Mouse (Mus musculus) c-Kit-negative CD71-positive TER-119-positive erythroid progenitor cells, embryonic 14.5 days (primary cell): ENCODE data around the gene Ostn.
"Not testable (repeated sequence)": the region's sequence is repeated elsewhere in the genome, so short reads cannot be mapped to it uniquely, and the experiment has no call there.

Source experiments
- DNase-seq: peaks from one replicate; pipeline ENCODE4 v3.0.0-alpha.2; 2013; ENCODE audit warnings: low read depth, low spot score

The Ostn gene

GRCm38 (mm10) chr16:27307189-27307588 lies at the start of gene Ostn:
Gene Ostn, plus strand, starts transcription at chr16:27307489.
- DNase-seq, result not testable (repeated sequence)

GRCm38 (mm10) chr16:27268748-27269147 lies 38.5 kb upstream of the Ostn start:
- DNase-seq, result no peak

GRCm38 (mm10) chr16:27287410-27287809 lies 19.9 kb upstream of the Ostn start:
- DNase-seq, result no peak

GRCm38 (mm10) chr16:27296508-27296907 lies 10.8 kb upstream of the Ostn start:
- no peak for DNase-seq

GRCm38 (mm10) chr16:27296929-27297328 lies 10.4 kb upstream of the Ostn start:
- no peak for DNase-seq

GRCm38 (mm10) chr16:27319099-27319498 lies 11.8 kb downstream of the Ostn start:
- DNase-seq, result no peak

GRCm38 (mm10) chr16:27322047-27322446 lies 14.8 kb downstream of the Ostn start:
- DNase-seq, result no peak

GRCm38 (mm10) chr16:27326463-27326862 lies 19.2 kb downstream of the Ostn start:
- DNase-seq, result no peak

- DNase-seq, result no peak
Observed at GRCm38 (mm10) chr16:27347521-27347920, 40.2 kb downstream of the Ostn start.

- DNase-seq, result no peak
Observed at GRCm38 (mm10) chr16:27348359-27348758, 41.1 kb downstream of the Ostn start.

- no peak for DNase-seq
Observed at GRCm38 (mm10) chr16:27349235-27349634, 41.9 kb downstream of the Ostn start.

- no peak for DNase-seq
Observed at GRCm38 (mm10) chr16:27349878-27350532, 42.7 kb downstream of the Ostn start.

GRCm38 (mm10) chr16:27354464-27354863 lies 47.2 kb downstream of the Ostn start:
- DNase-seq, result no peak

- no peak for DNase-seq
Observed at GRCm38 (mm10) chr16:27360059-27360458, 52.8 kb downstream of the Ostn start.

- DNase-seq, result no peak
Observed at GRCm38 (mm10) chr16:27370191-27370590, 62.9 kb downstream of the Ostn start, which contains the start of gene Uts2b. Gene Uts2b, minus strand, starts transcription at chr16:27370239.

GRCm38 (mm10) chr16:27370700-27371099 lies 63.4 kb downstream of the Ostn start:
- DNase-seq, result no peak

- no peak for DNase-seq
Observed at GRCm38 (mm10) chr16:27374139-27374538, 66.8 kb downstream of the Ostn start.

- DNase-seq, result no peak
Observed at GRCm38 (mm10) chr16:27375318-27375717, 68.0 kb downstream of the Ostn start.

- DNase-seq, result no peak
Observed at GRCm38 (mm10) chr16:27376556-27376955, 69.3 kb downstream of the Ostn start.

GRCm38 (mm10) chr16:27382217-27382616 lies 74.9 kb downstream of the Ostn start:
- no peak for DNase-seq

GRCm38 (mm10) chr16:27384893-27385603 lies 77.8 kb downstream of the Ostn start:
- DNase-seq, result no peak

GRCm38 (mm10) chr16:27385649-27386048 lies 78.4 kb downstream of the Ostn start:
- DNase-seq, result no peak

GRCm38 (mm10) chr16:27386850-27387407 lies 79.6 kb downstream of the Ostn start:
- no peak for DNase-seq
